ENCODE assay signal across 12 mouse cellular contexts in the genomic region with DNA sequence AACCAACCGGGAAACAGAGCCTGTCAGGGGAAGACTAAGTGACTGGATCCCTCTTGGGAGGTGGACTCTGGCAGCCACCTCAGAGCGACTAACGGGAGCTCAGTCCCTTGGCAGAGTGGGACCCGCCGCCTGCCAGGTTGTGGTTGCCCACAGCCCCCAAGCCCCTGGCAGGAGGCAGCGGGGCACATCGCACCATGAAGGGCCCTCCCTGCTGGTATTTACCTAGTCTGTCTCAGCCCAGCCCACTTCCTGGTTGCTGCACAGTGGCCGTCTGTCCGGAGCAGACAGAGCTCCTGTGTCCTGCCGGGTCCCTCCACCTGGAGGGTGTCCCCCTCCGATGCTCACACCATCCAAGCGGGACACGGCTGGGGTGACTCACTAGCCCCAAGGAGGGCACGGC. TPM values are rescaled to one million over a fixed set of nuclear protein-coding genes. Genes with fewer than 3 reads are reported as not detected.
DNase-seq lines count a peak whose midpoint lies in the region; ATAC-seq and TF ChIP-seq lines count a peak whose summit lies in the region.
"Had no signal": no experiment of that assay in that cellular context is flagged by ENCODE, and none has a peak within 500 bp of the region (broad histone marks: within the 10 kb centered on the region; RNA-seq: fewer than 3 reads in every experiment).

No protein-coding gene starts in this region.

- intact Hi-C loops in heart, adult 2 months (cut with DNase I): loop anchor here (2.0 kb wide), 1 partner anchor 16 kb away; no protein-coding TSS in a partner anchor
- intact Hi-C loops in heart, postnatal 14 days (cut with DNase I): no loop called here

- no peak for DNase-seq in heart, adult 2 months
- DNase-seq in heart, postnatal 14 days: no peak
- DNase-seq in lung, postnatal 0 days (ENCODE audit: low spot score): no peak
- no peak for DNase-seq in lung, postnatal 25 days (ENCODE audit: low spot score)
- peak; percentile 30 for DNase-seq in induced T-regulatory cell, adult 2 months (ENCODE audit: low read depth)
- DNase-seq in adrenal gland, postnatal 25 days: no peak
- DNase-seq: cerebellum, postnatal 25 days; kidney, postnatal 4 days; right cerebral cortex, postnatal 4 days had no signal

- no peaks in the 10 kb centered on the region for H3K27me3 ChIP-seq in heart, adult 2 months (ENCODE audit: control insufficient read depth, insufficient read depth, low read length)
- no peaks in the 10 kb centered on the region for H3K27me3 ChIP-seq in lung, postnatal 0 days (replicated peaks; ENCODE audit: insufficient read depth, low read length)
- no peaks in the 10 kb centered on the region for H3K27me3 ChIP-seq in stomach, embryonic 15.5 days (replicated peaks)
- H3K27me3 ChIP-seq in midbrain, embryonic 15.5 days (replicated peaks): peaks cover 10% of the 10 kb centered on the region

- H3K9me3 ChIP-seq in lung, postnatal 0 days (ENCODE audit: low read length): no peaks in the 10 kb centered on the region
- no peaks in the 10 kb centered on the region for H3K9me3 ChIP-seq in stomach, embryonic 15.5 days
- H3K9me3 ChIP-seq in midbrain, embryonic 15.5 days: no peaks in the 10 kb centered on the region
- H3K9me3 ChIP-seq: liver, embryonic 15.5 days had no signal

- no peak for TF ChIP-seq EP300 in heart, adult 2 months (IDR thresholded peaks at IDR 0.05; ENCODE audit: insufficient read depth, low read depth, low read length)
- no peak for TF ChIP-seq EP300 in lung, postnatal 0 days (IDR thresholded peaks at IDR 0.05)

- TF ChIP-seq CTCF in heart, adult 2 months (IDR thresholded peaks at IDR 0.05): no peak
- no peak for TF ChIP-seq CTCF in lung, postnatal 0 days (IDR thresholded peaks at IDR 0.05)

- peak overlapping the region; percentile 23; the same call in 1 of the 2 replicates for H3K9ac ChIP-seq in heart, adult 2 months (ENCODE audit: low read depth, low read length)
- 0 out of 2 replicates have a peak overlapping the region, but pooled peaks have one; percentile 16 for H3K9ac ChIP-seq in lung, postnatal 0 days (replicated peaks; ENCODE audit: low read depth)
- H3K9ac ChIP-seq in stomach, embryonic 15.5 days: no peak overlapping the region
- H3K9ac ChIP-seq in midbrain, embryonic 15.5 days: no peak overlapping the region
- H3K9ac ChIP-seq: liver, embryonic 15.5 days had no signal

- 33% methylated on average over 14 of the region's 14 CpGs for WGBS in heart, adult 2 months
- WGBS in lung, postnatal 0 days: 29% methylated on average over 14 of the region's 14 CpGs
- 36% methylated on average over 14 of the region's 14 CpGs for WGBS in stomach, embryonic 15.5 days
- WGBS in midbrain, embryonic 15.5 days: 31% methylated on average over 14 of the region's 14 CpGs

- ATAC-seq in lung, postnatal 0 days: no peak
- ATAC-seq in stomach, embryonic 15.5 days (ENCODE audit: insufficient read depth, low FRiP score, low read depth): no peak
- ATAC-seq in midbrain, embryonic 15.5 days (replicated peaks): no peak

- peaks cover 11% of the 10 kb centered on the region for H3K4me1 ChIP-seq in heart, adult 2 months (ENCODE audit: control insufficient read depth, insufficient read depth, low read length)
- H3K4me1 ChIP-seq in lung, postnatal 0 days (ENCODE audit: insufficient read depth, low read depth, low read length): peaks cover 3% of the 10 kb centered on the region; the same call in 1 of the 2 replicates
- H3K4me1 ChIP-seq in stomach, embryonic 15.5 days: peaks cover 25% of the 10 kb centered on the region
- peaks cover 29% of the 10 kb centered on the region for H3K4me1 ChIP-seq in midbrain, embryonic 15.5 days

- no peak overlapping the region for H3K4me3 ChIP-seq in heart, adult 2 months
- H3K4me3 ChIP-seq in lung, postnatal 0 days (ENCODE audit: low read depth, low read length): no peak overlapping the region
- H3K4me3 ChIP-seq in stomach, embryonic 15.5 days (replicated peaks): no peak overlapping the region
- no peak overlapping the region for H3K4me3 ChIP-seq in midbrain, embryonic 15.5 days
- H3K4me3 ChIP-seq: liver, embryonic 15.5 days had no signal

- no peak for TF ChIP-seq POLR2A in heart, adult 2 months (IDR thresholded peaks at IDR 0.05; ENCODE audit: insufficient read depth, low read depth, low read length)

- H3K79me2 ChIP-seq in heart, adult 2 months (replicated peaks; ENCODE audit: control insufficient read depth, insufficient read depth, low read length): no peaks in the 10 kb centered on the region

- H3K27ac ChIP-seq in heart, adult 2 months: peak overlapping the region; percentile 13
- no peak overlapping the region for H3K27ac ChIP-seq in lung, postnatal 0 days (ENCODE audit: low read length)
- H3K27ac ChIP-seq in stomach, embryonic 15.5 days: no peak overlapping the region
- no peak overlapping the region for H3K27ac ChIP-seq in midbrain, embryonic 15.5 days
- H3K27ac ChIP-seq: liver, embryonic 15.5 days had no signal

- H3K36me3 ChIP-seq in heart, adult 2 months (ENCODE audit: control insufficient read depth, insufficient read depth, low read length): no peaks in the 10 kb centered on the region
- H3K36me3 ChIP-seq in lung, postnatal 0 days (ENCODE audit: insufficient read depth, low read length): no peaks in the 10 kb centered on the region
- no peaks in the 10 kb centered on the region for H3K36me3 ChIP-seq in stomach, embryonic 15.5 days
- no peaks in the 10 kb centered on the region for H3K36me3 ChIP-seq in midbrain, embryonic 15.5 days (replicated peaks)
- H3K36me3 ChIP-seq: liver, embryonic 15.5 days had no signal

- 0 out of 2 replicates have a peak overlapping the region, but pooled peaks have one; percentile 17 for H3K4me2 ChIP-seq in lung, postnatal 0 days (replicated peaks; ENCODE audit: low read depth, low read length)
- peak overlapping the region; percentile 11; the same call in 1 of the 2 replicates for H3K4me2 ChIP-seq in stomach, embryonic 15.5 days
- no peak overlapping the region for H3K4me2 ChIP-seq in midbrain, embryonic 15.5 days
- H3K4me2 ChIP-seq: liver, embryonic 15.5 days had no signal

RNA-seq across cellular contexts. Expression of a gene that starts 7.2 kb away (rescaled TPM):
- 1 to 10 TPM; 3.6 to 5.1 TPM for total RNA-seq in heart, adult 2 months (2021)
- polyA plus RNA-seq in heart, adult 2 months (2012; rRNA removed): 4.6 and 7.5 TPM in 2 replicates
- 1 to 10 TPM; 5.8 to 5.9 TPM for total RNA-seq in heart, postnatal 14 days (2021)
- 2.2 and 3.4 TPM in 2 replicates for polyA plus RNA-seq in lung, postnatal 0 days (2015; fragmentation: Nextera tagmentation; extraction: Ambion mirVana)
- 1.7 and 1.9 TPM in 2 replicates for polyA plus RNA-seq in stomach, embryonic 15.5 days (2015; fragmentation: Nextera tagmentation; extraction: Ambion mirVana)
- polyA plus RNA-seq in midbrain, embryonic 15.5 days (2015; fragmentation: Nextera tagmentation; extraction: Ambion mirVana): 0.69 and 0.92 TPM in 2 replicates
- 1.2 and 1.3 TPM in 2 replicates for total RNA-seq in adrenal gland, postnatal 25 days (2021)

RNA-seq across cellular contexts. Expression of a gene that starts 39.8 kb away (rescaled TPM):
- 10 to 100 TPM; 14.2 to 17.0 TPM for total RNA-seq in heart, adult 2 months (2021)
- polyA plus RNA-seq in heart, adult 2 months (2012; rRNA removed): 36.3 and 37.8 TPM in 2 replicates
- total RNA-seq in heart, postnatal 14 days (2021): 10 to 100 TPM; 17.1 to 18.8 TPM
- polyA plus RNA-seq in lung, postnatal 0 days (2015; fragmentation: Nextera tagmentation; extraction: Ambion mirVana): 88.2 and 89.4 TPM in 2 replicates
- polyA plus RNA-seq in stomach, embryonic 15.5 days (2015; fragmentation: Nextera tagmentation; extraction: Ambion mirVana): 123 and 144 TPM in 2 replicates
- 34.5 and 39.1 TPM in 2 replicates for polyA plus RNA-seq in midbrain, embryonic 15.5 days (2015; fragmentation: Nextera tagmentation; extraction: Ambion mirVana)
- 61.9 and 66.2 TPM in 2 replicates for total RNA-seq in adrenal gland, postnatal 25 days (2021)

RNA-seq across cellular contexts. Expression of a gene that starts 56.6 kb away (rescaled TPM):
- total RNA-seq in heart, adult 2 months (2021): 1 to 10 TPM; 3.4 to 4.0 TPM
- polyA plus RNA-seq in heart, adult 2 months (2012; rRNA removed): 6.1 and 8.5 TPM in 2 replicates
- total RNA-seq in heart, postnatal 14 days (2021): 1 to 10 TPM; 4.7 to 5.3 TPM
- polyA plus RNA-seq in lung, postnatal 0 days (2015; fragmentation: Nextera tagmentation; extraction: Ambion mirVana): 9.4 and 10.0 TPM in 2 replicates
- polyA plus RNA-seq in stomach, embryonic 15.5 days (2015; fragmentation: Nextera tagmentation; extraction: Ambion mirVana): 11.5 and 11.6 TPM in 2 replicates
- 15.6 and 15.9 TPM in 2 replicates for polyA plus RNA-seq in midbrain, embryonic 15.5 days (2015; fragmentation: Nextera tagmentation; extraction: Ambion mirVana)
- total RNA-seq in adrenal gland, postnatal 25 days (2021): 13.5 and 14.6 TPM in 2 replicates

Comparison
In these comparisons a context has a peak if more than half of its experiments do, and no peak if none do; other contexts are left out.
1. H3K9ac ChIP-seq: peak in heart, adult 2 months (single experiment) and lung, postnatal 0 days (single experiment); none in stomach, embryonic 15.5 days (single experiment) and midbrain, embryonic 15.5 days (single experiment).